Mouse (Mus musculus): Measurements from ENCODE around the gene Rftn1.

- TF ChIP-seq CTCF (IDR thresholded peaks at IDR 0.05; ENCODE audit: insufficient read depth, low read depth, low read length) (no peak), POLR2A (IDR thresholded peaks at IDR 0.05; ENCODE audit: insufficient read depth, low read depth, low read length) (no peak)
Measured at GRCm38 (mm10) chr17:50055154-50055756, 135.2 kb downstream of the Rftn1 start.
